Mouse (Mus musculus) kidney, adult 2 months (tissue): ENCODE results near the gene Mfsd14a.

ENCODE experiments used
- CTCF ChIP-seq: fragments of 200-500 bp; conservative IDR thresholded peaks from 2 replicates; pipeline ENCODE4 v1.5.1; 2011; ENCODE audit warnings: low read depth, mild to moderate bottlenecking, control low read depth, low read length, moderate library complexity, mixed read lengths; ENCODE audit not compliant: insufficient read depth, insufficient read length
- POLR2A ChIP-seq: fragments of 200-500 bp; IDR thresholded peaks from one replicate; pipeline ENCODE4 v1.6.1; 2011; ENCODE audit warnings: low read depth, low read length, control low read depth

- no peak for TF ChIP-seq CTCF
- no peak for TF ChIP-seq POLR2A
These were observed 26.7 kb downstream of the Mfsd14a start for GRCm38 (mm10) chr3:116635799-116636198.
